Mouse (Mus musculus) hindbrain, embryonic 10.5 days (tissue): ENCODE data around the gene Tbr1. TPM values are rescaled to one million over a fixed set of nuclear protein-coding genes. Genes with fewer than 3 reads are reported as not detected.

Experiments used
- DNase-seq: peaks from one replicate; pipeline ENCODE4 v3.0.0-alpha.2; 2017; ENCODE audit warnings: low spot score
- H3K27ac ChIP-seq: fragments of 300-500 bp; sonication (generic); 2 replicates; pipeline ENCODE4 v1.5.1; 2016; ENCODE audit warnings: mild to moderate bottlenecking, moderate library complexity
- H3K27me3 ChIP-seq: fragments of 300-500 bp; sonication (generic); 2 replicates; pipeline ENCODE4 v1.6.1; 2016; ENCODE audit warnings: mild to moderate bottlenecking; ENCODE audit not compliant: poor library complexity, insufficient read depth, severe bottlenecking
- H3K36me3 ChIP-seq: fragments of 300-500 bp; sonication (generic); 2 replicates; pipeline ENCODE4 v1.6.1; 2016; ENCODE audit warnings: mild to moderate bottlenecking, moderate library complexity
- H3K4me1 ChIP-seq: fragments of 300-500 bp; sonication (generic); replicated peaks from 2 replicates; pipeline ENCODE4 v1.6.1; 2016; ENCODE audit warnings: mild to moderate bottlenecking
- H3K4me3 ChIP-seq: fragments of 300-500 bp; sonication (generic); 2 replicates; pipeline ENCODE4 v1.5.1; 2016; ENCODE audit warnings: mild to moderate bottlenecking, moderate library complexity
- H3K9me3 ChIP-seq: fragments of 300-500 bp; sonication (generic); 2 replicates; pipeline ENCODE4 v1.6.1; 2016; ENCODE audit warnings: mild to moderate bottlenecking, moderate library complexity
- WGBS: fragments of 180-500 bp; shearing (Covaris S2); methylation state at CpG from one replicate; pipeline ENCODE4 v1.1.7; 2016; 5-methylcytosine and 5-hydroxymethylcytosine counted together
- polyA plus RNA-seq: library from polyadenylated mRNA; unstranded; fragments of >200 nt; fragmentation: Nextera tagmentation; extraction: Ambion mirVana; gene quantifications from 2 replicates; pipeline ENCODE4 v1.2.1, GENCODE M21; 2016

The Tbr1 gene
- polyA plus RNA-seq, 1 experiment from 2014 or later: 0.30 TPM

DNA sequence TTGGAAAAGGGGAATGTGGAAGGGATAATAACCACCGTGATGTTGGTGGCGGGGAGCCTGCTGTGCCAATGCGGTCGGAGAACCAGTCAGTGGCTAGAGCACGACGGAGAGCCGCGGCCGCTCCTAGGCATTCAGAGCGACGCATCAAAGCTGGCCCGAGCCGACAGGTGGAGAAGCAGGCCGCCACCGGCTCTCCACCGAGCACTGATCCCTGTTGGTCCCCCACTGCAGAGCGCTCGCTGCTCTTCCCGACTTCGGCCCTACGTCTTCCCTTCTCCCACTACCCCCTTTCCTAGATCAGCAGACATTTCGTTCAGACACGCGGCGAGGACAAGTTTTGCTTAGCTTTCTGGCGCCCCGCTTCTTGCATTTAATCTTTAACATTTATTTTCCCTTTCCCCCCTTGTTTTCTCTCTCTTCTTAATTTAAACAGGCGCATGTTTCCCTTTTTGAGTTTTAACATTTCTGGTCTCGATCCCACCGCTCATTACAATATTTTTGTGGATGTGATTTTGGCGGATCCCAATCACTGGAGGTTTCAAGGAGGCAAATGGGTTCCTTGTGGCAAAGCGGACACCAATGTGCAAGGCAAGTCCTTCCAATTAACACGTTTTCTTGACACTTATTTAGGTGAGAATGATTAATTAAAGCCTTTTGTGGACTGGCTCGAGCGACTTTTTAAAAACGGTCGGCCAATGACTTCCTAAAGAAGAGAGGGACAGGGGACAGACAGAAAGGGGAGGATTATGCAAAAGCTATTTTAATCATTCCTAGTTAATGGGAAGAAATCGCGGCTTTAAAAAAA is 3.0 kb downstream of the Tbr1 start:
- Histone ChIP-seq H3K36me3 (no peaks in the 10 kb centered on the region), H3K27ac (no peak overlapping the region), H3K27me3 (peaks cover 100% of the 10 kb centered on the region), H3K9me3 (no peaks in the 10 kb centered on the region), H3K4me3 (peak overlapping the region; percentile 29), H3K4me1 (peaks cover 19% of the 10 kb centered on the region)
- DNase-seq: peak; percentile 10
- under 1% methylated on average over 39 of the region's 39 CpGs for WGBS

DNA sequence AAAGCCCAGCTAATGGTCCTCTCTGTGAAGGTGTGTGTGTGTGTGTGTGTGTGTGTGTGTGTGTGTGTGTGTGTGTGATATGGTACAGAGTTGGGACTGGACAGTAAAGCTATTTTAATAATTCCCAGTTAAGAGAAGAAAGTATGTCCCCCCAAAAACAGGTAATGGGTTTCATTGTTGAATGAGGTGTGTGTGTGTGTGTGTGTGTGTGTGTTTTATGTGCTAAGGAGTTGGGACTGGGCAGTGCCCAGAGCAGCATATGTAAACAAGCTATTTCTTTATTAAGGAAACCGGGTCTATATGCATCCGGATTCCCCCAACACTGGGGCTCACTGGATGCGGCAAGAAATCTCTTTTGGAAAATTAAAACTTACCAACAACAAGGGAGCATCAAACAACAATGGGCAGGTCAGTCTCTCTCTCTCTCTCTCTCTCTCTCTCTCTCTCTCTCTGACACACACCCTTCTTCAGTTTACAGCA is 3.7 kb downstream of the Tbr1 start:
- peak; percentile 14 for DNase-seq
- 1% methylated on average over 3 of the region's 3 CpGs for WGBS
- H3K27ac ChIP-seq: no peak overlapping the region
- peaks cover 22% of the 10 kb centered on the region for H3K4me1 ChIP-seq
- H3K27me3 ChIP-seq: peaks cover 100% of the 10 kb centered on the region
- no peaks in the 10 kb centered on the region for H3K9me3 ChIP-seq
- H3K36me3 ChIP-seq: no peaks in the 10 kb centered on the region
- H3K4me3 ChIP-seq: no peak overlapping the region

DNA sequence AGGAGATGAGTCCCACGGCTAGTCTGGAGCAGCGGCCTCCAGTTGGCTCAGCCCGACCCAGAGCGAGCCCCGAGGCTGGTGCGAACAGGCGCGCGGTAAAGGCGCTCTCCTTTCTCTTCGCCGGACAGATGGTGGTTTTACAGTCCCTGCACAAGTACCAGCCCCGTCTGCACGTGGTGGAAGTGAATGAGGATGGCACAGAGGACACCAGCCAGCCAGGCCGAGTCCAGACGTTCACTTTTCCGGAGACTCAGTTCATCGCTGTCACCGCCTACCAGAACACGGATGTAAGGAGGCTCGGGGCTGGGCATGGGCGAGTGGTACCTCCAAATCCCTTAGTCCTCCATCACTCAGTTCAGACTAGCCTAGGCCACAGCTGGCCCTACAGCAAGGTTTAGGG is 4.4 kb downstream of the Tbr1 start:
- H3K27ac ChIP-seq: no peak overlapping the region
- DNase-seq: peak; percentile 66
- no peaks in the 10 kb centered on the region for H3K9me3 ChIP-seq
- H3K4me1 ChIP-seq: peaks cover 30% of the 10 kb centered on the region
- no peaks in the 10 kb centered on the region for H3K36me3 ChIP-seq
- peaks cover 100% of the 10 kb centered on the region for H3K27me3 ChIP-seq
- H3K4me3 ChIP-seq: no peak overlapping the region
- WGBS: under 1% methylated on average over 22 of the region's 22 CpGs

DNA sequence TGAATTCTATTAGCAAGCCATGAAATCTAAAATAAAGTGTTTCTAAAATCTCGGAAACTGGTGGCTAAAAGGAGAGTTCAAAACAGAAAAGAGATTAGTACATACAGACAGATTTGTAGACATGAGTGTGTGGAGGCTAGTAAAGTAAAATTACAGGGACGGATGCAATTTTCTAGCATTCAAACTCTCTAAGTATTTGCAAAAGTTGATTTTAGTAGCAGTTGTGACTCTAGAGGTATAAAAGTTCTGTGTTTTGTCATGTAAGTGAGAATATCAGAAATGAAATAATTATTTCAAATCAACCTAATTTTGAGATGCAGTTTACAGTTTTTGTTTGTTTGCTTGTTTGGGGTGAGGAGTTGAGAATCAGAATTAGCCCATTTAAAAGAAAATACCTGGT is 5.1 kb downstream of the Tbr1 start:
- H3K27ac ChIP-seq: no peak overlapping the region
- H3K27me3 ChIP-seq: peaks cover 100% of the 10 kb centered on the region
- no peak for DNase-seq
- no peak overlapping the region for H3K4me3 ChIP-seq
- peaks cover 30% of the 10 kb centered on the region for H3K4me1 ChIP-seq
- WGBS: 18% methylated on average over 2 of the region's 2 CpGs
- H3K36me3 ChIP-seq: no peaks in the 10 kb centered on the region
- H3K9me3 ChIP-seq: no peaks in the 10 kb centered on the region

DNA sequence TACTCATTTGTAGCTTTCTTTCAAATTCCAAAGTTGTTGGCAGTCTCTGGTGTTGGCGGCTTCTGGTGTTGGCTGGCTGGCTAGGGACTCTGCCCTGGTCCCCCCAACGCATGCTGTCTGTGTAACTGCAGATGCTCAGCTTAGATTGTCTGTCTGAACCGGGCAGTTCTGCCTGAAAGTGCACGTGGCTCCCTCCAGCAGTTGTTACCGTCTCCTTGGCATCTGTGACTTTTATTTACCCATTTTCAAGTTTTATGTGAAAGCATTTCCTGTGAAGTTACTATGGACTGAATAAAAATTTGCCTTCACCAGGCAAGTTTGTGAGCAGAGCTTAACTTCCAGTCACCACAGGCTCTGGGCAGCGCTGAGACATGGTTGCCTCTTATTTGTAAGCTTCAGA is 6.0 kb downstream of the Tbr1 start:
- H3K4me1 ChIP-seq: peaks cover 28% of the 10 kb centered on the region
- peaks cover 100% of the 10 kb centered on the region for H3K27me3 ChIP-seq
- WGBS: under 1% methylated on average over 6 of the region's 6 CpGs
- DNase-seq: peak; percentile 48
- H3K27ac ChIP-seq: no peak overlapping the region
- no peak overlapping the region for H3K4me3 ChIP-seq
- H3K36me3 ChIP-seq: no peaks in the 10 kb centered on the region
- no peaks in the 10 kb centered on the region for H3K9me3 ChIP-seq

DNA sequence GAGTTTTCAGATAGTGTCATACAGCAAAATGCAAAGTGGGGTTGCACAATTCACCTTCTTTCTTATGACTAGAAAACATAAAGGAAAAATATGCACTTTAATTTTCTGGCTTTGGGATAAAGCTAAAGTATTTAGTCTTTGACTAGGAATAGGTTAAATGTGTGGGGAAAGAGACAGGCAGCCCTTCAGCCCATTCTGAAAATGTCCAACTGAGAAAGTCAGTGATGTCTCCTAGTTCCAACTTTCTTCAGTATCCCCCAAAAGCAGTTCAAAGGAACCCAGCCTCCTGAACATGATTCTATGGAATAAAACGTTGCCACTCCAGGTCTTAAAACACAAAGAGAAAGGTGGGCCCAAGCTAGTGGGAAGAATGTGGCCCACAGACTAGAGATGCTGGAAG is 6.7 kb downstream of the Tbr1 start:
- Histone ChIP-seq H3K9me3 (no peaks in the 10 kb centered on the region), H3K4me1 (peaks cover 28% of the 10 kb centered on the region), H3K4me3 (no peak overlapping the region), H3K36me3 (no peaks in the 10 kb centered on the region), H3K27ac (no peak overlapping the region), H3K27me3 (peaks cover 100% of the 10 kb centered on the region)
- DNase-seq: peak; percentile 6
- 0% methylated on average over 1 of the region's 1 CpGs for WGBS

DNA sequence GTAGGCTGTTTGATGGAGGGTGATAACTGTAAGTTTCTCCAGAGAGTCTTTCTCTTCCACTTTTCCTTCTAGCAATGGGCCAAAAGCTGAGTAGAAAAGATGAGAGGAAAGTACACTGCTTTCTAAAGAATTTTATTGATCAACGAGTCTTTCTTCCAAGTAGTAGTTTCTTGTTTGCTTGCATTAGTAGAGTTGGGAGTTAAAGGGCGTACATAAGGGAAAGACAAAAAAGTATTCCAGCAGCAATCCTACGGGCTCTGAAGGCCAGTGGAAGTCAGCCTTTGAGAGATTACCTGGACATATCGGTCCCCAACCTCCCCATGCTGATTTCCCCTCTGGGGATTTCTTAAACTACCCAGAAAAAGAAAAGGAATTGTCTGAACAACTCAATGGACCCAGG is 8.0 kb downstream of the Tbr1 start:
- DNase-seq: no peak
- Histone ChIP-seq H3K36me3 (no peaks in the 10 kb centered on the region), H3K4me3 (no peak overlapping the region), H3K27ac (no peak overlapping the region), H3K4me1 (peaks cover 27% of the 10 kb centered on the region), H3K9me3 (no peaks in the 10 kb centered on the region), H3K27me3 (peaks cover 98% of the 10 kb centered on the region)
- 12% methylated on average over 4 of the region's 4 CpGs for WGBS

DNA sequence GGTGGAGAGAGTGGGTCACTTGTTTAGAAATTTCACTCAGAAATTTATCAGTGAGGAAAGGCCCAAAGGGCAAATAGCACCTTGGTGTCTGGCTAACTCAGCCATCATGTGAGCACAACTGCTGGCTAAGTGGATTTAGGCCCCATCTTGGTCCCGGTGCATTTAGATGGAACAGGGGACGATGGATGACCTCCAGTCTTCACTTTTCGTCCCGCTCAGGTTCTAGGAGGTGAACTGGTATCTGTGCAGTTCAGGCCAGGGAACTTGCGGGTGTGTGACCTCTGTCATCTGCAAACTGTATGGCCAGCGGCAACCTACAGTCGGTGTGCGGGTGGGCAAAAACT is 8.4 kb downstream of the Tbr1 start:
- Histone ChIP-seq H3K4me1 (peaks cover 31% of the 10 kb centered on the region), H3K27ac (peak overlapping the region; percentile 77; the same call in 1 of the 2 replicates), H3K36me3 (no peaks in the 10 kb centered on the region), H3K9me3 (no peaks in the 10 kb centered on the region), H3K4me3 (peak overlapping the region; percentile 56), H3K27me3 (peaks cover 98% of the 10 kb centered on the region)
- under 1% methylated on average over 8 of the region's 8 CpGs for WGBS
- no peak for DNase-seq

DNA sequence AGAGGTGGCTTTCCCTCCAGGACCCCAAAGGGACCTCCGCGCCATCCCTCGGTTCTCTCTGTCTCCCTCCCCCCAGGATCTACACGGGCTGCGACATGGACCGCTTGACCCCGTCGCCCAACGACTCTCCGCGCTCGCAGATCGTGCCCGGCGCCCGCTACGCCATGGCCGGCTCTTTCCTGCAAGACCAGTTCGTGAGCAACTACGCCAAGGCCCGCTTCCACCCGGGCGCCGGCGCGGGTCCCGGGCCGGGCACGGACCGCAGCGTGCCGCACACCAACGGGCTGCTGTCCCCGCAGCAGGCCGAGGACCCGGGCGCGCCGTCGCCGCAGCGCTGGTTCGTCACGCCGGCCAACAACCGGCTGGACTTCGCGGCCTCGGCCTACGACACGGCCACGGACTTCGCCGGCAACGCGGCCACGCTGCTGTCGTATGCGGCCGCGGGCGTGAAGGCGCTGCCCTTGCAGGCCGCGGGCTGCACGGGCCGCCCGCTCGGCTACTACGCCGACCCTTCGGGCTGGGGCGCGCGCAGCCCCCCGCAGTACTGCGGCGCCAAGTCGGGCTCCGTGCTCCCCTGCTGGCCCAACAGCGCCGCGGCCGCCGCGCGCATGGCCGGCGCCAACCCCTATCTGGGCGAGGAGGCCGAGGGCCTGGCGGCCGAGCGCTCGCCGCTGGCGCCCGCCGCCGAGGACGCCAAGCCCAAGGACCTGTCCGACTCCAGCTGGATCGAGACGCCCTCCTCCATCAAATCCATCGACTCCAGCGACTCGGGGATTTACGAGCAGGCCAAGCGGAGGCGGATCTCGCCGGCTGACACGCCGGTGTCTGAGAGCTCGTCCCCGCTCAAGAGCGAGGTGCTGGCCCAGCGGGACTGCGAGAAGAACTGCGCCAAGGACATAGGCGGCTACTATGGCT is 9.0 kb downstream of the Tbr1 start:
- H3K27me3 ChIP-seq: peaks cover 98% of the 10 kb centered on the region
- WGBS: under 1% methylated on average over 121 of the region's 121 CpGs
- DNase-seq: peak; percentile 78
- H3K4me3 ChIP-seq: peak overlapping the region; percentile 56
- H3K27ac ChIP-seq: peak overlapping the region; percentile 77
- H3K9me3 ChIP-seq: no peaks in the 10 kb centered on the region
- no peaks in the 10 kb centered on the region for H3K36me3 ChIP-seq
- peaks cover 32% of the 10 kb centered on the region for H3K4me1 ChIP-seq

DNA sequence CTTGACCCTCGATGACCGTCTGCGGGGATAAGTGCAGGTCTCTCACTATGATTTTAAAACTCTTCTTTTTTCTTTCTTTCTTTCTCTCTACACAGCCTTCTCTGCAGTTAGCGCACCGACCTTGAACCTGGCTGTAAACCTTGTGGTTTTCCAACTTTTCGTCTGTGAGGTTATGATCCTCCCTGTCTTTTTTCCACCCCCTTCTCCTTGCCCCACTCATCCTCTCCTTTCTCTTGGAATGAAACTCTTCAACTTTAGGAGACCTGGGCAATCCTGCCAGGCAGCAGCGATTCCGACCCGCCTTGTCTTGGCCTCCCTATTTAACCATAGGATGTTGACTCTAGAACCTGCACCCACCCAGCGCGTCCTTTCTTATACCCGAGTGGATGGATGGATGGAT is 9.8 kb downstream of the Tbr1 start:
- Histone ChIP-seq H3K9me3 (no peaks in the 10 kb centered on the region), H3K36me3 (no peaks in the 10 kb centered on the region), H3K27ac (peak overlapping the region; percentile 77), H3K27me3 (peaks cover 98% of the 10 kb centered on the region), H3K4me3 (peak overlapping the region; percentile 56), H3K4me1 (peaks cover 26% of the 10 kb centered on the region)
- WGBS: 1% methylated on average over 12 of the region's 12 CpGs
- no peak for DNase-seq

DNA sequence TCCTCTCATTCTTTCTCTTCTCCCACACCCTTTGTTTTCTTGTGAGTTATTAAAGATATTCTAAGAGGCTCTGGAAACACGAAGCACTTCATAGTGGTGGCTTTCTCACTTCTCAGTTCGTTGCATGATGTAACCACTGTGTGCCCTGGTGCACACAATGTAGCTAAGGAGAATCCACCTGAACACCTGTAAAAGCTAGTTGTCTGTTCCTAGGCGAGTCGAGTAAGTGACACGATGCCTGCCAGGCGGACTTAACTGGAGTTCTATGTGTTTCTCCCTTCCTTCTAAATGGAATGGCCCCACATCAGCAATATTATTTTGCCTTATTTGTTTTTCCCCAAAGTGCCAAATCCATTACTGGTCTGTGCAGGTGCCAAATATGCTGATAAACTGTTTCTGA is 10.4 kb downstream of the Tbr1 start:
- no peaks in the 10 kb centered on the region for H3K36me3 ChIP-seq
- no peak overlapping the region for H3K27ac ChIP-seq
- H3K4me1 ChIP-seq: peaks cover 26% of the 10 kb centered on the region
- WGBS: 4% methylated on average over 6 of the region's 6 CpGs
- peaks cover 98% of the 10 kb centered on the region for H3K27me3 ChIP-seq
- peak; percentile 19 for DNase-seq
- no peak overlapping the region for H3K4me3 ChIP-seq
- H3K9me3 ChIP-seq: no peaks in the 10 kb centered on the region

DNA sequence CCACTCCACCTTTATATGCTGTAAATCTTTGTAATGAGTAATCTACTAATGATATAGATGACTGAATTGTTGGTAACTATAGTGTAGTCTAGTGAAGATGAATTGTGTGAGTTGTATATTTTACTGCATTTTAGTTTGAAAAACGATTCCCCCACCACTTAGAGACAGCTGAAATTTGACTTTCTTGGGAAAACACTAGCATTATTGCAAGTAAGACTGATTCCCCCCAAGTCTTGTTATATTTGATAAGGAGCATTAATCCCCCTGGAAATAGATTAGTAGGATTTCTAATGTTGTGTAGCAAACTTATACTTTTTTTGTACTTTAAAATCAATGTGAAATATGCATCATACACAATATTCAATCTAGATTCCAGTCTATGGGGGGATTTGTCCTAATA is 10.8 kb downstream of the Tbr1 start:
- Histone ChIP-seq H3K9me3 (no peaks in the 10 kb centered on the region), H3K27me3 (peaks cover 97% of the 10 kb centered on the region), H3K4me3 (no peak overlapping the region), H3K27ac (no peak overlapping the region), H3K36me3 (no peaks in the 10 kb centered on the region), H3K4me1 (peaks cover 26% of the 10 kb centered on the region)
- 20% methylated on average over 1 of the region's 1 CpGs for WGBS
- DNase-seq: no peak
